Mouse (Mus musculus) heart, postnatal 14 days (tissue): ENCODE measurements at regions not wholly inside any gene's neighbourhood (a gene's known extent, or its start where the extent isn't known, plus 50 kb on each side); places are given as distances from the start of the nearest gene placed in this dataset.

ENCODE experiments used
- DNase-seq, 2 experiments: peaks; one replicate each; pipeline ENCODE4 v3.0.0; 2021 to 2022
- intact Hi-C: fragments of 180-260 bp; cut with DNase I; formaldehyde crosslinking; loops from one replicate; pipeline ENCODE4 v1.15.1; 2025

DNA sequence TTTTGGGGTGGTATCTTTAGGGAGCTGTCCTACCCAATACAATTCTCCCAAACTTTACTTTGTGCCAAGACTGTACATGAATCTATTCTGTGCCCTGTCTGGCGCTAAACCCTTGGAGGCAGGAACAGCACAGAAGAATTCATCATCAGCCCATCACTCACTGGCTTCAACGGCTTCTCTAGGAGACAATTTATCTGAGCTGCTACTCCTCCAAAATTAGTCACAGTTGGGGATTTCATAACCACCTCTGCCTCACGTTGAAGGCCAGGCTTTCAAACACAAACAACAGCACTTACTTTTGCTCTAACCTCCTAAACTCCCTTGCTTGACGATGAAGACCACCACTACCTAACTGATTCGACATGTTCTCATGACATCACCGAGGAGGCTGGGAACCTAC is 95.1 kb upstream of the E2f7 start:
- no peak for DNase-seq
- intact Hi-C loops: loop anchor here (5.0 kb wide), 2 partner anchors 193 to 528 kb away; partner anchors contain the start of gene Nav3

DNA sequence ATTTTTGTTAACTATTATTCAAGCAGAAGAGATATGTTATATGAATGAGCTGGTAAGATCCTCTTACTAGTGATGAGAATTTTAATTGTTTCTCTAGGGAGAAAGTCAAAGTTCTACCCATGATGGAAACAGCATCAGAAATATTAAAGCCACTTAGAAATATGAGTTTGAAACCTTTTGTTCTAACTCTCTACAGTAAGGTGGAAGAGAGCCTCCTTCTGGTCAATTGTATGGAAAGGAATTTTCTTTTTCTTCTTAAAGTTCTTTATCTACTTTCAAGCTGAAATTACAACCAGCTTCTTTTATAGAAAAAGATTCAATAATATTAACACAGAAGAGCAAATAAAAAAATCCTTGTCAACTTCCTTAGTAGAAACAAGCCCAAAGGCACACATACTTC is 94.4 kb upstream of the E2f7 start:
- no peak for DNase-seq
- intact Hi-C loops: loop anchor here (5.0 kb wide), 2 partner anchors 194 to 529 kb away; partner anchors contain the start of gene Nav3

DNA sequence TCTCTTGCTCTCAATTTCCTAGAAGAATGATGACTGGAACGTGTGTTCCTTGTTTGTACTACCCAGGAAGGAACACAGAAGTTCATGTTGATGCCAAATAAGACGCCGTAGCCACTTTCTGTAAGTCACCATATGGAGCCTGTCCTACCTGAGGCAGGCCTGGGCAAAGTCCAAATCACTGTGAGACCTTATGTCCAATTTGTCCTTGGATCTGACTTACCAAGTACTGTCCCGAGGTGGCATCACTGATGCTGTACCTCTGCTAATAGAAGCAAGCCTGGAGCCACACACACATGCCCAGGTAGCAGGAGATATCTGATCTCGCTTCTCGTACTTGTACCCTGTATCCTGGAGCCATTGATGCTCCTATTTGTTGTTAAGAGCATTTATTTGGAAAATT is 91.2 kb upstream of the E2f7 start:
- DNase-seq: no peak
- intact Hi-C loops: loop anchor here (5.0 kb wide), 2 partner anchors 197 to 532 kb away; partner anchors contain the start of gene Nav3

DNA sequence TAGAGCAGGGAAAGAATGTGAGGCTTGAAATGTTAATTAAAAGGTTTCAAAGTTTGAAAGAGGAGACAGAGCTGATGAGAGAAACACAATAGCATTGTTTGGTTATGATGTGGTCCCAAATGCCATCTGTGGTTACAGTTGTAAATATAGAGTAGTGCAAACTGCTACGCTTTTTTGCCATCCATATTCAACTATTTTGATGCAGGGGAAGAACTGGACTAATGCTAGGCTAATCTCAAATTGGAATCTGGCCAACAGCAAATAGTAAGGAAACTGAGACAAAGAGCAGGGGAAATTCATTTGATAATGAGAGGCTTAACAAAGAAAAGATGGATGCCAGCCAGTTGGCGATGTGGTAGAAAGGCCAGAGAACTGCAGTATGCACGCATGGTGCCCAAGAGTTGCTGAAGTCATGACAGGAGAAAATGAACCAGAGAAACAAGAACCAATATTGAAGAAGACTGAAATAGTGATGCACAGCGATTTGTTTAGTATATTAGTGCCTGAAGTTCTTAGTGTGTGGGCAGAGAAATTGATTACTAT is 87.0 kb upstream of the E2f7 start:
- intact Hi-C loops: no loop called here
- DNase-seq: no peak

DNA sequence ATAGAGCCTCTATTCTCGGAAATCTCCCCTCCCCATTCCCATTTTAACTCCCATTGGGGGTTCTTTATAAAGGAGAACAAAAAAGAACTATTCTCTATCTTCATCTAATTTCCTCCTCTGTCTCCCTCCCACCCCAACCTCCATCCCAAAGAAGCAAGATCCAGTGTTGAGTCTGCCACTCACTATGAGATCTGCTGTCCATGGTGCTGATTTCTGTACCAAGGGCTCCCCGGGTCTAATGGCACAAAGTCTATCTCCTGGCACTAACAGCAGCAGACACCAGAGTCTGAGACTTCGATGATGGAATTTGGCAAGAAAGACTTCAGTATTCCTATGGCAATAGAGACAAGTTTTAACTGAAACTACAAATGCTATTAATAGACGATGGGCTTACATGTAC is 68.7 kb upstream of the E2f7 start:
- peak; percentile 16 to 56 for DNase-seq
- intact Hi-C loops: no loop called here
